Mouse (Mus musculus): Measurements from ENCODE around the gene Olfr1223. TPM values are rescaled to one million over a fixed set of nuclear protein-coding genes. Genes with fewer than 3 reads are reported as not detected.
"Not testable (repeated sequence)": the region's sequence is repeated elsewhere in the genome, so short reads cannot be mapped to it uniquely, and the experiment has no call there.

Olfr1223 gene
- polyA plus RNA-seq (2014; fragmentation: Nextera tagmentation; extraction: Ambion mirVana): not detected in 2 replicates

- DNase-seq (ENCODE audit: low spot score): no peak
- no peaks in the 10 kb centered on the region for H3K4me1 ChIP-seq (replicated peaks; ENCODE audit: control insufficient read depth, insufficient read depth, low read length)
- ATAC-seq (replicated peaks; ENCODE audit: low FRiP score): no peak
- H3K9ac ChIP-seq (ENCODE audit: low read length): no peak within 1 kb of the TSS
- H3K27ac ChIP-seq (ENCODE audit: low read depth, low read length): no peak within 1 kb of the TSS
- H3K9me3 ChIP-seq (ENCODE audit: control insufficient read depth, low read length): no peaks in the 10 kb centered on the region
- H3K4me2 ChIP-seq (ENCODE audit: low read depth, low read length, severe bottlenecking): no peak within 1 kb of the TSS
- no peaks in the 10 kb centered on the region for H3K27me3 ChIP-seq (ENCODE audit: control insufficient read depth, insufficient read depth, low read length)
- H3K36me3 ChIP-seq (ENCODE audit: control insufficient read depth, insufficient read depth, low read length): no peaks in the 10 kb centered on the region
- H3K4me3 ChIP-seq (ENCODE audit: low read depth, low read length): no peak within 1 kb of the TSS
- WGBS: 68% methylated on average over 1 of the region's 1 CpGs
Measured at GRCm38 (mm10) chr2:89151460-89151859, at the start of gene Olfr1223. Gene Olfr1223, minus strand, starts transcription at chr2:89151560.

GRCm38 (mm10) chr2:89199948-89200347 is 48.6 kb upstream of the Olfr1223 start, which contains the start of gene Olfr1226:
Gene Olfr1226, minus strand, starts transcription at chr2:89200048.
- H3K4me3 ChIP-seq (ENCODE audit: low read depth, low read length): no peak within 1 kb of the TSS
- H3K9me3 ChIP-seq (ENCODE audit: control insufficient read depth, low read length): no peaks in the 10 kb centered on the region
- H3K4me2 ChIP-seq (ENCODE audit: low read depth, low read length, severe bottlenecking): no peak within 1 kb of the TSS
- H3K4me1 ChIP-seq (replicated peaks; ENCODE audit: control insufficient read depth, insufficient read depth, low read length): no peaks in the 10 kb centered on the region
- DNase-seq (ENCODE audit: low spot score) (no peak), ATAC-seq (replicated peaks; ENCODE audit: low FRiP score) (no peak)
- no peaks in the 10 kb centered on the region for H3K36me3 ChIP-seq (ENCODE audit: control insufficient read depth, insufficient read depth, low read length)
- no peak within 1 kb of the TSS for H3K27ac ChIP-seq (ENCODE audit: low read depth, low read length)
- WGBS: 68% methylated on average over 2 of the region's 2 CpGs
- no peak within 1 kb of the TSS for H3K9ac ChIP-seq (ENCODE audit: low read length)
- no peaks in the 10 kb centered on the region for H3K27me3 ChIP-seq (ENCODE audit: control insufficient read depth, insufficient read depth, low read length)

GRCm38 (mm10) chr2:89196325-89196982 is 45.1 kb upstream of the Olfr1223 start:
- H3K27me3 ChIP-seq (ENCODE audit: control insufficient read depth, insufficient read depth, low read length): no peaks in the 10 kb centered on the region
- DNase-seq (ENCODE audit: low spot score): no peak
- H3K4me1 ChIP-seq (replicated peaks; ENCODE audit: control insufficient read depth, insufficient read depth, low read length): no peaks in the 10 kb centered on the region
- 89% methylated on average over 3 of the region's 3 CpGs for WGBS
- H3K4me3 ChIP-seq (ENCODE audit: low read depth, low read length): no peak overlapping the region
- no peak overlapping the region for H3K27ac ChIP-seq (ENCODE audit: low read depth, low read length)
- no peak overlapping the region for H3K9ac ChIP-seq (ENCODE audit: low read length)
- H3K9me3 ChIP-seq (ENCODE audit: control insufficient read depth, low read length): no peaks in the 10 kb centered on the region
- no peaks in the 10 kb centered on the region for H3K36me3 ChIP-seq (ENCODE audit: control insufficient read depth, insufficient read depth, low read length)
- no peak overlapping the region for H3K4me2 ChIP-seq (ENCODE audit: low read depth, low read length, severe bottlenecking)
- no peak for ATAC-seq (replicated peaks; ENCODE audit: low FRiP score)

GRCm38 (mm10) chr2:89174569-89174968 is 23.2 kb upstream of the Olfr1223 start, which contains the start of gene Olfr1225:
Gene Olfr1225, minus strand, starts transcription at chr2:89174669.
- Histone ChIP-seq H3K27ac (ENCODE audit: low read depth, low read length) (no peak within 1 kb of the TSS), H3K4me2 (ENCODE audit: low read depth, low read length, severe bottlenecking) (no peak within 1 kb of the TSS), H3K36me3 (ENCODE audit: control insufficient read depth, insufficient read depth, low read length) (no peaks in the 10 kb centered on the region), H3K4me3 (ENCODE audit: low read depth, low read length) (no peak within 1 kb of the TSS), H3K4me1 (replicated peaks; ENCODE audit: control insufficient read depth, insufficient read depth, low read length) (no peaks in the 10 kb centered on the region), H3K9ac (ENCODE audit: low read length) (no peak within 1 kb of the TSS), H3K9me3 (ENCODE audit: control insufficient read depth, low read length) (no peaks in the 10 kb centered on the region), H3K27me3 (ENCODE audit: control insufficient read depth, insufficient read depth, low read length) (no peaks in the 10 kb centered on the region)
- DNase-seq (ENCODE audit: low spot score) (no peak), ATAC-seq (replicated peaks; ENCODE audit: low FRiP score) (no peak)
- WGBS: 93% methylated on average over 1 of the region's 1 CpGs

DNA sequence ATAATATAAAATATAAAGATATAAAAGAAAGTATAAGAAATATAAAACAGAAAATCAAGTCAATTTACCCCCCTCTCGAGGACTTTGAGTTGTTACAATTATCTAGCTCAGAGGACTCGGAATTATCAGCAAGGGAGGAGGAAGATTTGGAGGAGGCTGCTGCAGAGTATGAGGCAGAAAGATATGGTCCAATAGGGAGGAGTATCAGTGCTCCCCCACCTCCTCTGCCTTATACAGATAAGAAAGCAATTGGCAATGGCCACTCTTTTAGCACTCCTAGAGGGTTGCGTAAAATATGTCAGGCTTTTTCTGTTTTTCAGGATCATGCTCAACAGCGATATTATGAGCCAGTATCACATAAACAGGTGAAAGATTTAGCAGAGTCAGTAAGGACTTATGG is 13.4 kb upstream of the Olfr1223 start:
- H3K4me2 ChIP-seq (ENCODE audit: low read depth, low read length, severe bottlenecking); H3K9ac ChIP-seq (ENCODE audit: low read length); H3K27ac ChIP-seq (ENCODE audit: low read depth, low read length); H3K9me3 ChIP-seq (ENCODE audit: control insufficient read depth, low read length); H3K27me3 ChIP-seq (ENCODE audit: control insufficient read depth, insufficient read depth, low read length); H3K4me3 ChIP-seq (ENCODE audit: low read depth, low read length); DNase-seq (ENCODE audit: low spot score); H3K4me1 ChIP-seq (replicated peaks; ENCODE audit: control insufficient read depth, insufficient read depth, low read length); H3K36me3 ChIP-seq (ENCODE audit: control insufficient read depth, insufficient read depth, low read length); ATAC-seq (replicated peaks; ENCODE audit: low FRiP score): not testable (repeated sequence)
- 91% methylated on average over 4 of the region's 4 CpGs for WGBS

DNA sequence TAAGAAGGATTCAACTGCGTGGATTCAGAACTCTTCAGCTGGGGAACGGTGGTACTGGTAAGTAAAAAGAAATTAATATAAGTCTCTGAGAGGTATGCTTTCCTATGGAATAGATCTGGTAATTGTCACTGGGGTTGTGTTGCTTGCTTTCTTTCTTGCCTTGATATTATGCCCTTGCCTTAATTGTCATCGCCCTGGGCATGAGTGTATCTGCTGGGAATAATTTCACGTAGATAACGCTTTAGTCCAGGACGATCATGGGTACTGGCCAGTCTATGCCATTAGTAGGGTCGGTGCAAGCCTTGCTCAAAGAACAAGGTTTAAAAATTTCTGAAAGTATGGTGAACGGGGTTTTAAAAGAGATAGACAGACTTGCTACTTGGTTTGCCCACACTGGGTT is 12.6 kb upstream of the Olfr1223 start, which contains the start of gene Olfr1224-ps1:
TSS of gene Olfr1224-ps1 (minus strand) at position 101 of the 400 bp plus-strand sequence.
- not testable (repeated sequence) for H3K4me1 ChIP-seq (replicated peaks; ENCODE audit: control insufficient read depth, insufficient read depth, low read length); H3K4me2 ChIP-seq (ENCODE audit: low read depth, low read length, severe bottlenecking); DNase-seq (ENCODE audit: low spot score); H3K9me3 ChIP-seq (ENCODE audit: control insufficient read depth, low read length); H3K27me3 ChIP-seq (ENCODE audit: control insufficient read depth, insufficient read depth, low read length); H3K27ac ChIP-seq (ENCODE audit: low read depth, low read length); H3K36me3 ChIP-seq (ENCODE audit: control insufficient read depth, insufficient read depth, low read length); H3K4me3 ChIP-seq (ENCODE audit: low read depth, low read length); H3K9ac ChIP-seq (ENCODE audit: low read length); ATAC-seq (replicated peaks; ENCODE audit: low FRiP score)
- WGBS: 90% methylated on average over 8 of the region's 8 CpGs

GRCm38 (mm10) chr2:89132954-89133353 is 18.4 kb downstream of the Olfr1223 start, which contains the start of gene Olfr1222:
Gene Olfr1222, minus strand, starts transcription at chr2:89133054.
- no peak within 1 kb of the TSS for H3K27ac ChIP-seq (ENCODE audit: low read depth, low read length)
- H3K27me3 ChIP-seq (ENCODE audit: control insufficient read depth, insufficient read depth, low read length): no peaks in the 10 kb centered on the region
- 83% methylated on average over 3 of the region's 3 CpGs for WGBS
- no peaks in the 10 kb centered on the region for H3K4me1 ChIP-seq (replicated peaks; ENCODE audit: control insufficient read depth, insufficient read depth, low read length)
- H3K4me2 ChIP-seq (ENCODE audit: low read depth, low read length, severe bottlenecking): no peak within 1 kb of the TSS
- no peak within 1 kb of the TSS for H3K4me3 ChIP-seq (ENCODE audit: low read depth, low read length)
- no peaks in the 10 kb centered on the region for H3K36me3 ChIP-seq (ENCODE audit: control insufficient read depth, insufficient read depth, low read length)
- H3K9ac ChIP-seq (ENCODE audit: low read length): no peak within 1 kb of the TSS
- H3K9me3 ChIP-seq (ENCODE audit: control insufficient read depth, low read length): no peaks in the 10 kb centered on the region
- ATAC-seq (replicated peaks; ENCODE audit: low FRiP score) (no peak), DNase-seq (ENCODE audit: low spot score) (no peak)

GRCm38 (mm10) chr2:89117183-89117582 is 34.2 kb downstream of the Olfr1223 start, which contains the start of gene Olfr1221:
Gene Olfr1221, minus strand, starts transcription at chr2:89117283.
- H3K4me2 ChIP-seq (ENCODE audit: low read depth, low read length, severe bottlenecking): no peak within 1 kb of the TSS
- ATAC-seq (replicated peaks; ENCODE audit: low FRiP score) (no peak), DNase-seq (ENCODE audit: low spot score) (no peak)
- WGBS: 89% methylated on average over 2 of the region's 2 CpGs
- H3K27me3 ChIP-seq (ENCODE audit: control insufficient read depth, insufficient read depth, low read length): no peaks in the 10 kb centered on the region
- no peaks in the 10 kb centered on the region for H3K9me3 ChIP-seq (ENCODE audit: control insufficient read depth, low read length)
- no peak within 1 kb of the TSS for H3K4me3 ChIP-seq (ENCODE audit: low read depth, low read length)
- H3K27ac ChIP-seq (ENCODE audit: low read depth, low read length): no peak within 1 kb of the TSS
- H3K36me3 ChIP-seq (ENCODE audit: control insufficient read depth, insufficient read depth, low read length): no peaks in the 10 kb centered on the region
- no peak within 1 kb of the TSS for H3K9ac ChIP-seq (ENCODE audit: low read length)
- H3K4me1 ChIP-seq (replicated peaks; ENCODE audit: control insufficient read depth, insufficient read depth, low read length): no peaks in the 10 kb centered on the region

DNA sequence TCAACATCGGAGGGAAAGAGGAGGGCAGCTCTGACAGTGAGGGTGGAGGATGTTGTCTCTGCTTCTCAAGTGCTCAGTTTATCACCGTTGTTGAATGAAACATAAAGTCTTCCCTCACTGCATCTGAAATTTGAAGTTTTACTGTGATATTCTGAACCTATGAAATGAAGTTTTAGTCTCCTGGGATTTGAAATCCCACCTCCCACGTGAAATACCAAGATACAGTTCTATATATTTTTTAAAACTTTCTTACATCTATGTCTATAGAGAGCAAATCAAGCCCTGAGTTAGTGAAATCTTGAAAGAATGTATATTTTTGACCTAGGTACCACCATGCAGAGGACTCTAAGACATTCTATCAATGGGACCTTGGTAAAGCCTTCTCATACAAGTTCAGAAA is 44.6 kb downstream of the Olfr1223 start, which contains the start of gene Olfr1220:
TSS of gene Olfr1220 (minus strand) at position 101 of the 400 bp plus-strand sequence.
- Histone ChIP-seq H3K4me2 (ENCODE audit: low read depth, low read length, severe bottlenecking) (no peak within 1 kb of the TSS), H3K27ac (ENCODE audit: low read depth, low read length) (no peak within 1 kb of the TSS), H3K27me3 (ENCODE audit: control insufficient read depth, insufficient read depth, low read length) (no peaks in the 10 kb centered on the region), H3K36me3 (ENCODE audit: control insufficient read depth, insufficient read depth, low read length) (no peaks in the 10 kb centered on the region), H3K4me3 (ENCODE audit: low read depth, low read length) (no peak within 1 kb of the TSS), H3K4me1 (replicated peaks; ENCODE audit: control insufficient read depth, insufficient read depth, low read length) (no peaks in the 10 kb centered on the region), H3K9me3 (ENCODE audit: control insufficient read depth, low read length) (no peaks in the 10 kb centered on the region), H3K9ac (ENCODE audit: low read length) (no peak within 1 kb of the TSS)
- no peak for ATAC-seq (replicated peaks; ENCODE audit: low FRiP score)
- no peak for DNase-seq (ENCODE audit: low spot score)
- 86% methylated on average over 3 of the region's 3 CpGs for WGBS

Measured in forebrain, embryonic 11.5 days (tissue).